Mouse (Mus musculus) lung, adult 2 months (tissue): ENCODE results near the gene Rgs7bp.

Source experiments
- CTCF ChIP-seq: fragments of 200-500 bp; IDR thresholded peaks from 2 replicates; pipeline ENCODE4 v1.5.1; 2011; ENCODE audit warnings: mild to moderate bottlenecking, low read length, control low read depth; ENCODE audit not compliant: insufficient read depth
- POLR2A ChIP-seq: fragments of 200-500 bp; IDR thresholded peaks from 2 replicates; pipeline ENCODE4 v1.6.1; 2011; ENCODE audit warnings: low read depth, mild to moderate bottlenecking, control low read depth, low read length, borderline replicate concordance; ENCODE audit errors: extremely low read depth

DNA sequence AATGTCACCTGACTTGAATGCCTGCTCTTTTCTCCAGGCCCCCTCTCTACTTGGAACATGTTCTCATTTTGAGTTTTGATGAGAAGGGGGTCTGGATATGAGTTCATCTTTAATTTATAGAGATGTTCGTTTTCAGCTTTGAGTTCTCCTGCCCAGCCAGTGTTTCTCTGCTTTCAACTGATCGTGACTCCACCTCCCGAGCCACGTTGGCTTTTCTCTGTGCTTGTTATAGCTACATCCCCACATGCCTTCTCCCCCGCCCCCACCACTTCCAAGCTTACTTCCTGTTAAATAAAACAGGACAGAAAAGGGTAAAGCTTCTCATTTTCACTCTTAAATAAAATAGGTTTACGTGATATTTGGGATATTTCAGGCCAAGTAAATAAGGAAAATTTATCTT is 3.3 kb downstream of the Rgs7bp start:
- TF ChIP-seq POLR2A (no peak), CTCF (no peak)
